Mouse (Mus musculus) myocyte (in vitro differentiated cells): ENCODE measurements around the gene Poc5.

ENCODE experiments used
- POLR2A ChIP-seq: IDR thresholded peaks from one replicate; pipeline ENCODE4 v1.6.1; 2011; ENCODE audit warnings: low read depth, mild to moderate bottlenecking, control low read depth, moderate library complexity; ENCODE audit not compliant: insufficient read length
- TCF12 ChIP-seq: IDR thresholded peaks from one replicate; pipeline ENCODE4 v1.6.1; 2011; ENCODE audit warnings: mild to moderate bottlenecking, control low read depth; ENCODE audit not compliant: poor library complexity, insufficient read depth, severe bottlenecking
- USF1 ChIP-seq: IDR thresholded peaks from one replicate; pipeline ENCODE4 v1.6.1; 2011; ENCODE audit warnings: low read depth, mild to moderate bottlenecking, control low read depth, moderate library complexity

GRCm38 (mm10) chr13:96421230-96421629 lies 33.1 kb downstream of the Poc5 start:
- no peak for TF ChIP-seq POLR2A
- no peak for TF ChIP-seq TCF12
- no peak for TF ChIP-seq USF1
